8 mouse cellular contexts compared by ENCODE assay signal in genomic region chr8:120371725-120372457, GRCm38 (mm10).
DNase-seq lines count a peak whose midpoint lies in the region; ATAC-seq and TF ChIP-seq lines count a peak whose summit lies in the region.
"Had no signal": no experiment of that assay in that cellular context is flagged by ENCODE, and none has a peak within 500 bp of the region (broad histone marks: within the 10 kb centered on the region; RNA-seq: fewer than 3 reads in every experiment).

No protein-coding gene starts in this region.

- 0 out of 2 replicates have a peak overlapping the region, but pooled peaks have one; percentile 6 for H3K27ac ChIP-seq in intestine, embryonic 15.5 days
- no peak overlapping the region for H3K27ac ChIP-seq in intestine, postnatal 0 days (ENCODE audit: low read depth, low read length)
- peak overlapping the region; percentile 75 for H3K27ac ChIP-seq in bone marrow, adult 2 months (ENCODE audit: control insufficient read depth, insufficient read depth, low read depth, low read length, poor library complexity)
- peak overlapping the region; percentile 67 for H3K27ac ChIP-seq in embryonic facial prominence, embryonic 10.5 days (replicated peaks)

- no peak overlapping the region for H3K9ac ChIP-seq in intestine, embryonic 15.5 days
- H3K9ac ChIP-seq in intestine, postnatal 0 days (ENCODE audit: low read depth, low read length): no peak overlapping the region

- no peak overlapping the region for H3K4me2 ChIP-seq in intestine, embryonic 15.5 days (replicated peaks)
- H3K4me2 ChIP-seq in intestine, postnatal 0 days (replicated peaks; ENCODE audit: low read depth): no peak overlapping the region

- no peaks in the 10 kb centered on the region for H3K36me3 ChIP-seq in intestine, embryonic 15.5 days
- no peaks in the 10 kb centered on the region for H3K36me3 ChIP-seq in intestine, postnatal 0 days (ENCODE audit: control insufficient read depth, insufficient read depth)
- no peaks in the 10 kb centered on the region for H3K36me3 ChIP-seq in embryonic facial prominence, embryonic 10.5 days (replicated peaks)
- H3K36me3 ChIP-seq in megakaryocyte, embryonic 14.5 days (replicated peaks; ENCODE audit: low read length): no peaks in the 10 kb centered on the region

- TF ChIP-seq CTCF in intestine, postnatal 0 days (IDR thresholded peaks at IDR 0.05; ENCODE audit: low read depth): no peak
- no peak for TF ChIP-seq CTCF in bone marrow, adult 2 months (IDR thresholded peaks at IDR 0.05; ENCODE audit: control insufficient read depth, insufficient read depth, low read length)

- peak; percentile 70 for TF ChIP-seq POLR2A in bone marrow, adult 2 months (IDR thresholded peaks at IDR 0.05; ENCODE audit: borderline replicate concordance, control insufficient read depth, low read depth, low read length)

- DNase-seq in embryonic facial prominence, embryonic 10.5 days (ENCODE audit: low spot score): no peak
- no peak for DNase-seq in adrenal gland, postnatal 25 days
- no peak for DNase-seq in lung, postnatal 10 days
- DNase-seq: cerebellum, adult 9-11 months had no signal

- ATAC-seq in intestine, embryonic 15.5 days: peak; percentile 39; the same call in 1 of the 2 replicates
- no peak for ATAC-seq in intestine, postnatal 0 days

- WGBS in intestine, embryonic 15.5 days: 64% methylated on average over 8 of the region's 8 CpGs
- WGBS in intestine, postnatal 0 days: 55% methylated on average over 8 of the region's 8 CpGs
- WGBS in bone marrow, adult 2 months: 34% methylated on average over 8 of the region's 8 CpGs
- WGBS in embryonic facial prominence, embryonic 10.5 days: 69% methylated on average over 8 of the region's 8 CpGs

- H3K9me3 ChIP-seq in intestine, embryonic 15.5 days: no peaks in the 10 kb centered on the region
- no peaks in the 10 kb centered on the region for H3K9me3 ChIP-seq in intestine, postnatal 0 days (ENCODE audit: control insufficient read depth)
- H3K9me3 ChIP-seq in embryonic facial prominence, embryonic 10.5 days: no peaks in the 10 kb centered on the region
- no peaks in the 10 kb centered on the region for H3K9me3 ChIP-seq in megakaryocyte, embryonic 14.5 days

- H3K4me1 ChIP-seq in intestine, embryonic 15.5 days (replicated peaks): peaks cover 70% of the 10 kb centered on the region
- H3K4me1 ChIP-seq in intestine, postnatal 0 days (replicated peaks; ENCODE audit: control insufficient read depth, insufficient read depth, low read length): peaks cover 22% of the 10 kb centered on the region
- H3K4me1 ChIP-seq in bone marrow, adult 2 months (ENCODE audit: control insufficient read depth, insufficient read depth, low read length): peaks cover 15% of the 10 kb centered on the region
- peaks cover 95% of the 10 kb centered on the region for H3K4me1 ChIP-seq in embryonic facial prominence, embryonic 10.5 days
- H3K4me1 ChIP-seq in megakaryocyte, embryonic 14.5 days: peaks cover 100% of the 10 kb centered on the region

- H3K27me3 ChIP-seq in intestine, embryonic 15.5 days (replicated peaks): no peaks in the 10 kb centered on the region
- H3K27me3 ChIP-seq in intestine, postnatal 0 days (replicated peaks; ENCODE audit: control insufficient read depth, insufficient read depth, low read length): no peaks in the 10 kb centered on the region
- H3K27me3 ChIP-seq in embryonic facial prominence, embryonic 10.5 days (replicated peaks; ENCODE audit: low read depth, poor library complexity, severe bottlenecking): peaks cover 16% of the 10 kb centered on the region
- H3K27me3 ChIP-seq in megakaryocyte, embryonic 14.5 days (replicated peaks): no peaks in the 10 kb centered on the region

- no peak overlapping the region for H3K4me3 ChIP-seq in intestine, embryonic 15.5 days (replicated peaks)
- no peak overlapping the region for H3K4me3 ChIP-seq in intestine, postnatal 0 days (ENCODE audit: low read depth, low read length)
- H3K4me3 ChIP-seq in bone marrow, adult 2 months (replicated peaks; ENCODE audit: control insufficient read depth, low read depth, low read length): no peak overlapping the region
- H3K4me3 ChIP-seq in embryonic facial prominence, embryonic 10.5 days: no peak overlapping the region
- H3K4me3 ChIP-seq in megakaryocyte, embryonic 14.5 days (replicated peaks): peak overlapping the region; percentile 89
